Comparison of ENCODE assay signal across 11 mouse cellular contexts in genomic region chr9:57969736-57970495, GRCm38 (mm10). TPM values are rescaled to one million over a fixed set of nuclear protein-coding genes. Genes with fewer than 3 reads are reported as not detected.
A peak's percentile ranks its signal among the peaks of the same experiment; 100 is the strongest.
DNase-seq lines count a peak whose midpoint lies in the region; ATAC-seq and TF ChIP-seq lines count a peak whose summit lies in the region.
"Had no signal": no experiment of that assay in that cellular context is flagged by ENCODE, and none has a peak within 500 bp of the region (broad histone marks: within the 10 kb centered on the region; RNA-seq: fewer than 3 reads in every experiment).

No protein-coding gene starts in this region.

- H3K27me3 ChIP-seq in heart, embryonic 11.5 days (ENCODE audit: control insufficient read depth, insufficient read depth, low read length), result no peaks in the 10 kb centered on the region
- H3K27me3 ChIP-seq: embryonic facial prominence, embryonic 13.5 days; limb, embryonic 12.5 days; midbrain, embryonic 12.5 days had no signal

- no peak overlapping the region for H3K9ac ChIP-seq in heart, embryonic 11.5 days (ENCODE audit: low read depth, low read length)
- H3K9ac ChIP-seq: embryonic facial prominence, embryonic 13.5 days; limb, embryonic 12.5 days; midbrain, embryonic 12.5 days had no signal

- H3K9me3 ChIP-seq in heart, embryonic 11.5 days (replicated peaks; ENCODE audit: control insufficient read depth, low read length), result no peaks in the 10 kb centered on the region
- H3K9me3 ChIP-seq: embryonic facial prominence, embryonic 13.5 days; limb, embryonic 12.5 days; midbrain, embryonic 12.5 days had no signal

- TF ChIP-seq POLR2A in lung, adult 2 months (IDR thresholded peaks at IDR 0.05; ENCODE audit: borderline replicate concordance, extremely low read depth, low read depth, low read length), result no peak

- H3K4me2 ChIP-seq in heart, embryonic 11.5 days, result no peak overlapping the region
- H3K4me2 ChIP-seq: embryonic facial prominence, embryonic 13.5 days; limb, embryonic 12.5 days; midbrain, embryonic 12.5 days had no signal

- H3K4me1 ChIP-seq in lung, adult 2 months (ENCODE audit: control insufficient read depth, insufficient read depth, low read length), result peaks cover 26% of the 10 kb centered on the region
- H3K4me1 ChIP-seq in heart, embryonic 11.5 days (ENCODE audit: control insufficient read depth, insufficient read depth, low read length), result peaks cover 16% of the 10 kb centered on the region
- H3K4me1 ChIP-seq: midbrain, embryonic 12.5 days had no signal

- intact Hi-C loops in gastrocnemius, postnatal 36 days (cut with DNase I), result no loop called here

- H3K27ac ChIP-seq in heart, embryonic 11.5 days (ENCODE audit: low read depth, low read length), result 0 out of 2 replicates have a peak overlapping the region, but pooled peaks have one; percentile 5
- H3K27ac ChIP-seq: embryonic facial prominence, embryonic 13.5 days; limb, embryonic 12.5 days; midbrain, embryonic 12.5 days had no signal

- TF ChIP-seq CTCF in lung, adult 2 months (IDR thresholded peaks at IDR 0.05; ENCODE audit: insufficient read depth, low read length), result no peak

- 66% methylated on average over 11 of the region's 11 CpGs for WGBS in lung, adult 2 months
- WGBS in heart, embryonic 11.5 days (ENCODE audit: insufficient replicate concordance), result 76% methylated on average over 11 of the region's 11 CpGs

- no peak for ATAC-seq in heart, embryonic 11.5 days (replicated peaks; ENCODE audit: insufficient number of reproducible peaks, low FRiP score, low TSS enrichment)

- no peaks in the 10 kb centered on the region for H3K36me3 ChIP-seq in heart, embryonic 11.5 days (ENCODE audit: control insufficient read depth, insufficient read depth, low read length)
- H3K36me3 ChIP-seq: embryonic facial prominence, embryonic 13.5 days; limb, embryonic 12.5 days; midbrain, embryonic 12.5 days had no signal

- H3K4me3 ChIP-seq in lung, adult 2 months (replicated peaks; ENCODE audit: extremely low read depth, low read depth, low read length), result no peak overlapping the region
- no peak overlapping the region for H3K4me3 ChIP-seq in heart, embryonic 11.5 days (ENCODE audit: low read depth, low read length)
- H3K4me3 ChIP-seq: embryonic facial prominence, embryonic 13.5 days; limb, embryonic 12.5 days; midbrain, embryonic 12.5 days had no signal

- peak; percentile 53 for DNase-seq in gastrocnemius, postnatal 25 days
- DNase-seq in gastrocnemius, postnatal 36 days, result no peak
- DNase-seq in lung, adult 18-20 months, result peak; percentile 64 to 82
- DNase-seq in lung, adult 2 months, result no peak
- peak; percentile 28 for DNase-seq in mesoderm, embryonic 11.5 days (ENCODE audit: low read depth, low spot score)
- DNase-seq in layer of hippocampus, postnatal 25 days (ENCODE audit: extremely low spot score in 1 of 2, low spot score in 1 of 2), result no peak
- no peak for DNase-seq in cerebellum, adult 18-20 months

RNA-seq across cellular contexts. Expression of gene Sema7a, which starts 30.0 kb away (rescaled TPM):
- total RNA-seq in gastrocnemius, postnatal 25 days (2021), result 1 to 10 TPM; 8.8 to 9.8 TPM
- 10 to 100 TPM in 1 of 2 experiments, 1 to 10 TPM in 1; 7.9 to 12.5 TPM for total RNA-seq in gastrocnemius, postnatal 36 days (2021)
- polyA plus RNA-seq in lung, adult 2 months (2012; rRNA removed), result 69.3 and 90.1 TPM in 2 replicates
- 0.17 and 0.18 TPM in 2 replicates for polyA plus RNA-seq in heart, embryonic 11.5 days (2014; fragmentation: Nextera tagmentation; extraction: Ambion mirVana)
- 10 to 100 TPM; 83.9 to 92.6 TPM for total RNA-seq in layer of hippocampus, postnatal 25 days (2021)

RNA-seq across cellular contexts. Expression of gene Cyp11a1, which starts 36.3 kb away (rescaled TPM):
- total RNA-seq in gastrocnemius, postnatal 25 days (2021), result under 1 TPM; 0.15 to 0.32 TPM
- not detected for total RNA-seq in gastrocnemius, postnatal 36 days (2021)
- polyA plus RNA-seq in lung, adult 2 months (2012; rRNA removed), result 0.15 and 0.28 TPM in 2 replicates
- not detected in 2 replicates for polyA plus RNA-seq in heart, embryonic 11.5 days (2014; fragmentation: Nextera tagmentation; extraction: Ambion mirVana)
- total RNA-seq in layer of hippocampus, postnatal 25 days (2021), result 1 to 10 TPM; 1.1 to 3.1 TPM

RNA-seq across cellular contexts. Expression of gene Ubl7, which starts 59.1 kb away (rescaled TPM):
- total RNA-seq in gastrocnemius, postnatal 25 days (2021), result 10 to 100 TPM; 62.2 to 63.6 TPM
- 10 to 100 TPM; 65.2 to 80.4 TPM for total RNA-seq in gastrocnemius, postnatal 36 days (2021)
- polyA plus RNA-seq in lung, adult 2 months (2012; rRNA removed), result 131 and 138 TPM in 2 replicates
- 97.7 and 106 TPM in 2 replicates for polyA plus RNA-seq in heart, embryonic 11.5 days (2014; fragmentation: Nextera tagmentation; extraction: Ambion mirVana)
- 100 to 1,000 TPM; 100 to 101 TPM for total RNA-seq in layer of hippocampus, postnatal 25 days (2021)

Comparison
In these comparisons a context has a peak if more than half of its experiments do, and no peak if none do; other contexts are left out.
1. DNase-seq: peak in gastrocnemius, postnatal 25 days (single experiment), lung, adult 18-20 months (2 of 2) and mesoderm, embryonic 11.5 days (single experiment); none in gastrocnemius, postnatal 36 days (0 of 2), lung, adult 2 months (single experiment), layer of hippocampus, postnatal 25 days (0 of 2) and cerebellum, adult 18-20 months (0 of 2).
2. RNA of gene Sema7a, which starts 30.0 kb away (total RNA-seq): 83.9 to 92.6 TPM in layer of hippocampus, postnatal 25 days; 7.9 to 12.5 TPM in gastrocnemius, postnatal 36 days and 8.8 to 9.8 TPM in gastrocnemius, postnatal 25 days; every median in the first group is over 4 times any median in the second.